Mouse (Mus musculus) liver, embryonic 14.5 days (tissue): Measurements from ENCODE around the gene Nhlh2.

Source experiments
- CTCF ChIP-seq: IDR thresholded peaks from 2 replicates; pipeline ENCODE4 v1.5.1; 2016; ENCODE audit warnings: antibody characterized with exemption, low read depth, control low read depth
- EP300 ChIP-seq: IDR thresholded peaks from 2 replicates; pipeline ENCODE4 v1.6.1; 2016; ENCODE audit warnings: antibody characterized with exemption, low read depth

- no peak for TF ChIP-seq CTCF
- TF ChIP-seq EP300, result no peak
Observed at GRCm38 (mm10) chr3:102049207-102050104, 39.6 kb downstream of the Nhlh2 start.
